Mouse (Mus musculus) lung, adult 2 months (tissue): ENCODE measurements around the gene Ptprd. TPM values are rescaled to one million over a fixed set of nuclear protein-coding genes. Genes with fewer than 3 reads are reported as not detected.

Experiments
- DNase-seq: peaks from one replicate; pipeline ENCODE4 v3.0.0; 2022
- H3K4me1 ChIP-seq: fragments of 200-500 bp; 2 replicates; pipeline ENCODE4 v1.6.1; 2011; ENCODE audit warnings: low read length; ENCODE audit not compliant: control insufficient read depth, insufficient read depth
- H3K4me3 ChIP-seq: fragments of 200-500 bp; replicated peaks from 2 replicates; pipeline ENCODE3; 2011; ENCODE audit warnings: low read depth, mild to moderate bottlenecking, control low read depth, low read length; ENCODE audit errors: extremely low read depth
- CTCF ChIP-seq: fragments of 200-500 bp; IDR thresholded peaks from 2 replicates; pipeline ENCODE4 v1.5.1; 2011; ENCODE audit warnings: mild to moderate bottlenecking, low read length, control low read depth; ENCODE audit not compliant: insufficient read depth
- POLR2A ChIP-seq: fragments of 200-500 bp; IDR thresholded peaks from 2 replicates; pipeline ENCODE4 v1.6.1; 2011; ENCODE audit warnings: low read depth, mild to moderate bottlenecking, control low read depth, low read length, borderline replicate concordance; ENCODE audit errors: extremely low read depth
- WGBS: fragments of 180-500 bp; shearing (Covaris S2); methylation state at CpG from one replicate; pipeline ENCODE4 v1.1.7; 2018; 5-methylcytosine and 5-hydroxymethylcytosine counted together
- polyA plus RNA-seq: library from polyadenylated mRNA; depleted of rRNA; stranded (reverse); fragments of >200 nt; gene quantifications from 2 replicates; pipeline ENCODE4 v1.2.3, GENCODE M21; 2012

The Ptprd gene
- polyA plus RNA-seq, 1 experiment: 13.4 TPM

GRCm38 (mm10) chr4:77168866-77169265, 1042.9 kb downstream of the Ptprd start:
- Histone ChIP-seq H3K4me3 (no peak overlapping the region), H3K4me1 (no peaks in the 10 kb centered on the region)
- no peak for DNase-seq
- TF ChIP-seq POLR2A: no peak
- no peak for TF ChIP-seq CTCF
- WGBS: 73% methylated on average over 8 of the region's 8 CpGs

- WGBS: 80% methylated on average over 3 of the region's 3 CpGs
- no peak for DNase-seq
These were observed 1054.2 kb downstream of the Ptprd start for GRCm38 (mm10) chr4:77157601-77158000.

GRCm38 (mm10) chr4:77155561-77155960, 1056.2 kb downstream of the Ptprd start:
- H3K4me1 ChIP-seq: no peaks in the 10 kb centered on the region
- 78% methylated on average over 2 of the region's 2 CpGs for WGBS
- no peak for TF ChIP-seq CTCF
- no peak for TF ChIP-seq POLR2A
- no peak for DNase-seq
- no peak overlapping the region for H3K4me3 ChIP-seq

More at GRCm38 (mm10) chr4:77157601-77158000, 1054.2 kb downstream of the Ptprd start:
- H3K4me1 ChIP-seq: no peaks in the 10 kb centered on the region
- no peak overlapping the region for H3K4me3 ChIP-seq
- TF ChIP-seq POLR2A (no peak), CTCF (no peak)

- Histone ChIP-seq H3K4me1 (no peaks in the 10 kb centered on the region), H3K4me3 (no peak overlapping the region)
- no peak for DNase-seq
- 90% methylated on average over 1 of the region's 1 CpGs for WGBS
- TF ChIP-seq POLR2A (no peak), CTCF (no peak)
These were observed 1056.7 kb downstream of the Ptprd start for GRCm38 (mm10) chr4:77155037-77155436.

- Histone ChIP-seq H3K4me3 (no peak overlapping the region), H3K4me1 (no peaks in the 10 kb centered on the region)
- no peak for DNase-seq
- TF ChIP-seq POLR2A (no peak), CTCF (no peak)
- WGBS: 39% methylated on average over 2 of the region's 2 CpGs
These were observed 1086.9 kb downstream of the Ptprd start for GRCm38 (mm10) chr4:77124852-77125251.

- TF ChIP-seq CTCF: no peak
- TF ChIP-seq POLR2A: no peak
- 60% methylated on average over 1 of the region's 1 CpGs for WGBS
- Histone ChIP-seq H3K4me1 (no peaks in the 10 kb centered on the region), H3K4me3 (no peak overlapping the region)
- DNase-seq: no peak
These were observed 1100.9 kb downstream of the Ptprd start for GRCm38 (mm10) chr4:77110894-77111293.

- no peak for DNase-seq
- no peak overlapping the region for H3K4me3 ChIP-seq
- no peak for TF ChIP-seq CTCF
- TF ChIP-seq POLR2A: no peak
- 75% methylated on average over 2 of the region's 2 CpGs for WGBS
- no peaks in the 10 kb centered on the region for H3K4me1 ChIP-seq
These were observed 1104.5 kb downstream of the Ptprd start for GRCm38 (mm10) chr4:77107291-77107690.

- DNase-seq: no peak
- 50% methylated on average over 3 of the region's 3 CpGs for WGBS
- H3K4me3 ChIP-seq: no peak overlapping the region
- no peaks in the 10 kb centered on the region for H3K4me1 ChIP-seq
- TF ChIP-seq CTCF (peak; percentile 26; the same call in 1 of the 2 replicates), POLR2A (no peak)
These were observed 1128.6 kb downstream of the Ptprd start for GRCm38 (mm10) chr4:77083165-77083564.

- Histone ChIP-seq H3K4me3 (no peak overlapping the region), H3K4me1 (no peaks in the 10 kb centered on the region)
- WGBS: 84% methylated on average over 4 of the region's 4 CpGs
- DNase-seq: no peak
- no peak for TF ChIP-seq CTCF
- no peak for TF ChIP-seq POLR2A
These were observed 1134.2 kb downstream of the Ptprd start for GRCm38 (mm10) chr4:77077607-77078006.

- no peak for TF ChIP-seq POLR2A
- TF ChIP-seq CTCF: no peak
- DNase-seq: no peak
- 61% methylated on average over 6 of the region's 6 CpGs for WGBS
- Histone ChIP-seq H3K4me1 (no peaks in the 10 kb centered on the region), H3K4me3 (no peak overlapping the region)
These were observed 1161.1 kb downstream of the Ptprd start for GRCm38 (mm10) chr4:77050536-77051207.

GRCm38 (mm10) chr4:77004483-77004882, 1207.3 kb downstream of the Ptprd start:
- DNase-seq: no peak
- TF ChIP-seq CTCF: no peak
- no peak for TF ChIP-seq POLR2A
- 75% methylated on average over 1 of the region's 1 CpGs for WGBS

More at GRCm38 (mm10) chr4:77004483-77004882, 1207.3 kb downstream of the Ptprd start:
- H3K4me1 ChIP-seq: no peaks in the 10 kb centered on the region
- H3K4me3 ChIP-seq: no peak overlapping the region
